Mouse (Mus musculus) kidney, postnatal 25 days (tissue): Measurements from ENCODE around the gene Itm2b.

Source experiments
- DNase-seq, 2 experiments: peaks; one replicate each; pipeline ENCODE4 v3.0.0; 2021; ENCODE audit warnings: mixed read lengths in 2 of 2

Itm2b gene

GRCm38 (mm10) chr14:73384913-73385719, at the start of gene Itm2b:
Itm2b (minus strand) TSS chr14:73385289.
- peak; percentile 90 to 94 for DNase-seq

GRCm38 (mm10) chr14:73433487-73433886, 48.4 kb upstream of the Itm2b start:
- DNase-seq = peak; percentile 58 to 60

DNA sequence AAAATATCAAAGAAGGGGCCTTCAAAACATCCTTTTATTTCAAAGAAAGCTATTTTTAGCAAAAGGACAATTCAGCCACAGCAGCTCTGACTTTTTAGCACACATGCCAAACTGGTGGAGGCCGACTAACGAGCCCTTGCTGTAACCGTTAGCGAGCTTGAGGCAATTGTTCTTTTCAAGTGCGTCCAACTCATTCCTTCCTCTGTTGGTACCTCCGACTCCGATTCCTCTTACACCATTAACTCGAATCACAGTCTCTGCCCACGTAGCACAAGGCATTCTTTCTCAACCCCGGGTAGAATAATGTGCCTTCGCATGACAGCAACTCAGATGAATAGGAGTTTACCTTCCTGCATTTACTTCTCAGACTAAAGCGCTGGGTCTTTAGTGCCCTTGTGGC, 45.5 kb upstream of the Itm2b start:
- no peak for DNase-seq

DNA sequence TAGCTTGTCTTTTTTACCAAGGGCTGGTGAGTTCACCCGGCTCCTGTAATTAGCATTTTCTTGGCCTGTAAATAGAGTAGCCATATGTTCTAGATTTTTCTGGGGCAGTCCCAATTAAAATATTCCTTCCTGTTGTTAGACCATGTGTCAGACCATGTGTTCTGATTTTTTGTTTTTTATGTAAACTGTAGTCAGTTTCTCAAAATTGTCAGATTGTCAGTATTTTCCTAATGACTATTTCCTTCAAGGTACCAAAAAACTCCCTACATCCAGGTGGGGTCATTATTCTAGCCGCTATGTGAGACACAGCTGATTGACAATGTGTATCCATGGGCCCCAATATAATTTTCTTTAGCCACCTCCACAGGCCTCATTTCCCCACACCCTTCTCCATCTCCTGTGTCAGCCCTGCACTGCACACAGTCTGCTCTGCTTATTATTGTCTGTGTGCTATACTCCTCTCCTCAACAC, 40.5 kb upstream of the Itm2b start:
- no peak for DNase-seq

GRCm38 (mm10) chr14:73424961-73425360, 39.9 kb upstream of the Itm2b start:
- DNase-seq = no peak

- DNase-seq = no peak
Measured at GRCm38 (mm10) chr14:73423542-73423941, 38.5 kb upstream of the Itm2b start.

- DNase-seq = no peak
Measured at GRCm38 (mm10) chr14:73422621-73423020, 37.5 kb upstream of the Itm2b start.

GRCm38 (mm10) chr14:73421580-73421979, 36.5 kb upstream of the Itm2b start:
- DNase-seq = no peak

GRCm38 (mm10) chr14:73420138-73420745, 35.2 kb upstream of the Itm2b start:
- DNase-seq = no peak

DNA sequence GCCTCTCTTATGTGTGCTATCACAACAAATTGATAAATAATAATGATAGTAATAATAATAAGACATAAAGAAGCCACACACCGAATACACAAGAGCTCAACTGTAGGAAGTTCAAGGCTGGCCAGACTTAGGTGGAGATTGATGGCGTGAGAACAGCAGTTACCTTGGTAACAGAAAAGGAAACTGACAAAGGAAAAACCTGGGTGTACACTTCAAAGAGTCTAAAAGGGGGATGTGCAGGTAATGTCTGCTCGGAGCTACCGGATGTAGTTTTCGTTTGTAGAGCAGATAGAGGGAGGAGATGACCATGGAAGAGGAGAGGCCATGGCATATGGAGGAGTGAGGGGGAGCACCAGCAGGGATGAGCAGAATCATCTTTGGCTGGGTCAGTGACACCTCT, 31.4 kb upstream of the Itm2b start:
- DNase-seq = no peak

GRCm38 (mm10) chr14:73415376-73416035, 30.4 kb upstream of the Itm2b start:
- DNase-seq = no peak

- DNase-seq = no peak
Measured at GRCm38 (mm10) chr14:73411729-73412128, 26.6 kb upstream of the Itm2b start.

DNA sequence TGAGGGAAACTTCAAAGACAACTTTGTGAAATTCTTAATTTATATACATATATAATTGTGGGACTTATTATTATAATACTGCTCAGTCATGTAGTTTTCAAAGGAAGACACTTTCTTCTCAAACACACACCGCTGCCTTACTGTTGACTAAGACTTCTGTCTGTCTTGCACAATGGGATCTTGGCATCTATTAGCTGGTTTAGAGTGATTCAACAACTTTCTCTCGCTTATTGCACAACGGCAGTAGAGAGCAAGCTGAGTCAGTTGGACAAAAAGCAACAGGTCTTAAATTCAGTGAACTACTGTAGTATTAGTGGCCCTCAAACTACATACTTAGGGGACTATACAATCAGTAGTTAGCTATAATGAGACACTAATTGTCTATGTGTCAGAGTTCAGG, 25.0 kb upstream of the Itm2b start:
- DNase-seq = no peak

GRCm38 (mm10) chr14:73408223-73408845, 23.2 kb upstream of the Itm2b start:
- DNase-seq = no peak

DNA sequence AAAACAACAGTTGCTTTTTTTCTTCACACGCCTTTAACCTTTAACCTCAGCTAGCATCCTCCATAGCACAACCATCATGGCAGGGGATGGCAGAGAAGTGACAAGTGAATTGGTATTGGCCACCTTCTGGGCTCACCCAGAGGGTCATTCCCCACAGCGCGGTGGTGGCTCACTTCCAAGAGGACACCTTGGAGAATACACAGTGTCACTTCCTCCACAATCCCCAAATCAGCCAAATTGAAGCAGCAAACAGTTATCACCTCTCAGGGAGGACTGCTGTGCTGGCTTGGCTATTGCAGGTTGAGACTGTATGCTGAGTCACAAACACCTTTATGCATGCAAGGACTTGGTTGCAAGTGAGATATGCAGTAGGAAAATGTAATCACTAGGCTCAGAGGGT, 18.9 kb upstream of the Itm2b start:
- DNase-seq = no peak

DNA sequence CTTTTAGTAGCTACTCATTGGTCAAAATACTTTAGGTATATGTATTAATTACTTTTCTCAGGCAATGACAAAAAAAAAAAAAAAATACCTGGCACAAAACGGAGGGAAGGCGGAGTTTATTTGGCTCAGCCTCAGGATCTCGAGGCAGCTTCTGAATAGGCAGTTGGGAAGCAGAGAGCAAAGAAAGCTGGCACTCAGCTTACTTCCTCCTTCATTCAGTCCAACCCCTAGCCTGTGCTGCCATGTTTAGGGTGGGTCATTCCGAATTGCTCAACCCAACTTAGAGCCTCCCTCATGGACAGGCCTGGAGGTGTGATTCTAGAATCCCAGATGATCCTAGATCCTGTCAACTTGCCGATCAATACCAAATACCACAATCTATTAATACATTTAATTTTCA, 18.3 kb upstream of the Itm2b start:
- no peak for DNase-seq

DNA sequence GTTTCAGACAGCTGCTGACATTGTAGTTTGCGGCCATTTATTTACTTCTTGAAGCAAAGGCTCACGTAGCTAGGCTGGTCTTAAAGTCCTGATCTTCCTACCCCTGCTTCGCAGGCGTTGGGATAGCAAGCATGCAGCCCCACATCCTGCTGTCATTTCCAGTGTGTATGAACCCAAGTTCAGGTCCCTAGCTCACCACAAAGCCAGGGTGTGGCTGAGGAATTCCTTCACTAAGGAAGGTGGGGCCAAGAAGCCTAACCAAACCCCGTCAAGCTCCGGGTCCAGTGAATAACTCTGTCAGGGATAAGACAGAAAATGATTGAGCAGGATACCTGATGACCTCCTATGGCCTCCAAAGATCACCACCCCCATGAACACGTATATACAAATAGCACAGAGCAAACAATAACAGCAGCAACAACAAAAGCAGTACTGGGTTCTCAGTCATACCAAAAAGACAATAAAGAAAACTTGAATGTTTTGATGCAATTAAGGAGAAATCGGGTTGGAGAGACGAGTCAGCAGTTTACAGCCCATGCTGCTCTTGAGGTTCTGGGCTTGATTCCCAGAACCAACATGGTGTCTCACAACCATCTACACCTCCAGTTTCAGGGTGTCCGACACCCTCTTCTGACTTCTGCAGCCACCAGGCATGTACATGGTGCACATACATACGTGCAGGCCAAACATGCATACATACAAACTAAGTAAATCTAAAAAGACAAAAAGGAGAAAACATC, 17.4 kb upstream of the Itm2b start:
- DNase-seq = no peak

DNA sequence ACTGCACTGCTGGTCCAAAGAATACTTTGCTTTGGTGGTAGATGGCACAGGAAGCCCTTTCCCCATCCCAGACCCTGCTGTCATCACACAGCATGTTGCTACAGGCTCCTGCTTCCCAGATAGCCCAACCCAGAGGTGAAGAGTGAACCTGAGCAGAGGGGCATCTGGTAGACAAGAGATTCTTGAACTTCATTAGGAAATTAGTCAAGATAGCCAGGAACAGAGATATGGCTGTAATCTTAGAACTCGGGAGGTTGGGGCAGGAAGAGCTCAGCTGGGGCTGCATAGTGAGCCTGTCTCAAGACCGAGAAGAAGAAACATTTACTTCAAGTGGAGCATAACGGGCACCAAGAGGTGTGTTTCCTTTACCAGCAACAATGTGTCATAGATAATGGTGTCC, 16.3 kb upstream of the Itm2b start:
- DNase-seq = no peak

DNA sequence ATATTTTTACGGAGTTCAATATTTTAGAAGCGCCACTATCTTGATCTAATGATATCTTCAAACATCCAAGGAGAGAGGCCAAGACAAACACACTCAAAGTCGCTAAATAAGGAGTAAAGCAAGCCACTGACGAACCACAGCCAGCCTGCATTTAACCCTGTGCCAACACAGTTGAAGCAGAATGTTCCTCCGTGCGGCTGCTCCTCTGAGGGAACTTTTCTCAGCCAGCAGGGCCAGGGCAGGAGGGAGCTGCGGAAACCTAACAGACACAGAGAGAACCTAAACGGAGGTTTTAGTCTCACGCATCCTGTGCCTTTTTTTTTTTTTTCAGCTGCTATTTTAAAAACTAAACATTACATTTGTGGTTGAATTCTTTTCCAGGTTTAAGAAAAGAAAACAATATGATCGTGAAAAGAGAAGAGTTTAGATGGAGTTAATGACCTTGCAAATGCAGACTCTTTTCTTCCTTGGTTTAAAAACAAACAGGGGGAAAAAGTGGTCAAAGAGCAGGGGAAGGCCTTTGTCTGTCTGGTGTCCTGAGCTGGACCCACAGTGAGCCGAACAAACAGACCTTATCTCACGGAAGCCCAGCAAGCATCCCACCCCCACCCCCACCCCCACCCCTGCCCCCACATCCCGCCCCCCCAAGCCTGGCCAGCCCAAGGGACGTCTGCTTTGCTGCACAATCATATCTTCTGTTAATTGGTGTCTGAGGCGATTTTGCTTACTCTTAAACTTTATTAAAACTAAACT, 15.0 kb upstream of the Itm2b start:
- no peak for DNase-seq

DNA sequence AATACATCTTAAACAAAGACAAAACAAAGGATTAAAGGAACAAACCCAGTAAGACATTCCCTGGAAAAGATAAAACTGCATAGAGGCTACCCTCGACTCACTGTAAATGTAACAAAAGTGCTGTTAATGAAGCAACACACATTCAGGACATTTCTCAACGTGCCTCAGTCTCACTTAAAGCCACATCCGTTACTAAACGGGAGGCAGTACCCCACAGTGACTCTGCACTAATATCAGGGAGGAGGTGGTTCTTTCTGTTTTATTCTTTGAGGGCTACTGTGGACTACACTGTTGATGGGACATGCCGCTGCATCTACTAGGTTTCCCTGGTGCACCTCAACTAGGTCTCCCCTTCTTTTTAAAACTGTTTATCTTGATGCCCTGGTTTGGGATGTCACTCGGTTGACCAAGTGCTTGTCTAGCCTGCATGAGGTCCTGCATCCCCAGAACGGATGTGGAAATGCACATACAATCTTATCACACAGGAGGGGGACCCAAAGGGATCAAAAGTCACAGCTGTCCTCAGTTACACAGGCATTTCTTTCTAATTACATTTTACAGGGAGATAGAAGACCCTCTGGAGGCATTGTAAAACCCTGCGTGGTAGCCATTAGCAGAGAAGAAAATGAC, 13.4 kb upstream of the Itm2b start:
- no peak for DNase-seq

GRCm38 (mm10) chr14:73395750-73396149, 10.7 kb upstream of the Itm2b start:
- DNase-seq = no peak
